Mouse (Mus musculus): ENCODE measurements around the gene Vmn2r18. TPM values are rescaled to one million over a fixed set of nuclear protein-coding genes. Genes with fewer than 3 reads are reported as not detected.

Vmn2r18 gene
- not detected in 2 replicates for polyA plus RNA-seq (2012; rRNA removed)

DNA sequence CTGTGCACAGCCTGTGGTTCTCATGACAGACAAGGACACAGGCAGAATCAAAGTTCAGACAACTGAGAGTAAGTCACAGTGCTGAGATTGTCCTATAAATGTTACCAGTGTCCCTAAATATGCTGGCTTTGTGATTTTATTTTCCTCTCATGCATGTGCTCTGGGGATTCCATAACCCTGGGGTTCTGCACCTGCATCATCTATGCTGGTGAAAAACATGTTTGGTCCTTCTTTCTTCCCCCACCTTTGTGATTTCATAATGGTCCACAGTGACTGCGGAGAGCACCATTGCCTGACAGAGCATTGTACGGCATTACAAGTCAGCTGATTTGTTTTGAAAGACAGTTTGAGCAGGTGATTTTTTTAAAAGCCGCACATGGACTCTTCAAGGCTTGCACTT lies at the start of gene Vmn2r18:
Gene Vmn2r18 (minus strand): TSS at position 101 of the 400 bp plus-strand sequence.

DNA sequence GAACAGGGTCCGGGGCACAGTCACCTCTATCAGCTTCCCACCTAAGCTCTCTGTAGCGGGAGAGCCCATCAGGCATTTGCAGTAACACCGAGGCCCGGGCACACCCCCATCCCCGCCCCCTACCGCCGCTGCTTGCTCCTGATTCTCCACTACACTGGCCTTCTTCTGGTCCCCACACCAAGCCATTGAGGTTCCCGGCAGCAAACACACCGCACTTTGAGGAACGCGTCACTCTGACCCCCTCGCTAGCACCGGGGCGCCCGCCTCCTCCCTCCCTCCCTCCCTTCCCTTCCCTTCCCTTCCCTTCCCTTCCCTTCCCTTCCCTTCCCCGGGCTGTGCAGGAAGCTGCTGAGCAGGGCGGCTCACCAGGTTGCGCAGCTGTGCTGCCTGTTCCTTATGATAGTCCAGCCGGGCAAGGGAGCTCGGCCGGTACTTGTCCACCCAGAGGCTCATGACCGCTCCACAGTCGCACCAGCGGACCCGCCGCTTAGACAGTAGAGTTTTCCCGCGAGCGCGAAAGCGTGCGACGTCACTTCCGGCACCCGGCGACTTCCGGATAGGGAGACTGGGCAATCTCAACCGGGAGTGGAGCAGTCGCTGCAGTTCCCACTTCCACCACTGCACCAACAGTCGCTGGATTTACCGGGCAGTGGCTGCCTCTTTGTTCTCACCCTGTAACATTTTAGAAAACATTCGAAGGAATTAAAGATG lies 45.0 kb upstream of the Vmn2r18 start, which contains the start of gene Rfc3:
Gene Rfc3 (minus strand): TSS at position 543 of the 711 bp plus-strand sequence.

Other genes starting within 250 kb of the Vmn2r18 start
- not detected in 2 replicates for gene Gm42906, start 177.9 kb downstream of the Vmn2r18 start, polyA plus RNA-seq (2012; rRNA removed)
- gene Rfc3, start 45.2 kb upstream of the Vmn2r18 start, polyA plus RNA-seq (2012; rRNA removed), result 48.4 and 49.6 TPM in 2 replicates

Data from central nervous system, embryonic 18 days (tissue).